Mouse (Mus musculus) heart, adult 18-20 months (tissue): ENCODE results near the gene Nfia. TPM values are rescaled to one million over a fixed set of nuclear protein-coding genes. Genes with fewer than 3 reads are reported as not detected.

ENCODE experiments used
- DNase-seq, 2 experiments: peaks; one replicate each; pipeline ENCODE4 v3.0.0; 2021 to 2022; ENCODE audit warnings: mixed read lengths in 1 of 2
- total RNA-seq, 2 experiments: library from RNA; stranded (reverse); gene quantifications; 2 replicates each; pipeline ENCODE4 v1.2.3; 2021

Nfia gene
- total RNA-seq, 2 experiments from 2014 or later: 115 to 127 TPM

- DNase-seq: peak in 1 of 2 experiments; percentile 30
Measured at GRCm38 (mm10) chr4:98104911-98105702, 332.6 kb downstream of the Nfia start.

- DNase-seq: peak; percentile 55 to 85
Measured at GRCm38 (mm10) chr4:98105971-98106370, 333.4 kb downstream of the Nfia start.

- DNase-seq: peak in 1 of 2 experiments; percentile 29
Measured at GRCm38 (mm10) chr4:98106445-98107092, 334.0 kb downstream of the Nfia start.

GRCm38 (mm10) chr4:98107093-98107453, 334.5 kb downstream of the Nfia start:
- peak in 1 of 2 experiments; percentile 13 for DNase-seq

GRCm38 (mm10) chr4:98107936-98108675, 335.6 kb downstream of the Nfia start:
- peak in 1 of 2 experiments; percentile 14 for DNase-seq

GRCm38 (mm10) chr4:98108676-98109016, 336.1 kb downstream of the Nfia start:
- DNase-seq: peak in 1 of 2 experiments; percentile 33

GRCm38 (mm10) chr4:98109064-98109463, 336.5 kb downstream of the Nfia start:
- DNase-seq: peak; percentile 87 to 88

GRCm38 (mm10) chr4:98109911-98110310, 337.4 kb downstream of the Nfia start:
- DNase-seq: no peak

GRCm38 (mm10) chr4:98113289-98114024, 340.9 kb downstream of the Nfia start:
- DNase-seq: no peak

- no peak for DNase-seq
Measured at GRCm38 (mm10) chr4:98114966-98115365, 342.4 kb downstream of the Nfia start.

- no peak for DNase-seq
Measured at GRCm38 (mm10) chr4:98115401-98115800, 342.9 kb downstream of the Nfia start.

GRCm38 (mm10) chr4:98116046-98116445, 343.5 kb downstream of the Nfia start:
- no peak for DNase-seq

GRCm38 (mm10) chr4:98118126-98118525, 345.6 kb downstream of the Nfia start:
- DNase-seq: no peak

- DNase-seq: no peak
Measured at GRCm38 (mm10) chr4:98118761-98119675, 346.5 kb downstream of the Nfia start.

- no peak for DNase-seq
Measured at GRCm38 (mm10) chr4:98119949-98120531, 347.5 kb downstream of the Nfia start.

GRCm38 (mm10) chr4:98120706-98121340, 348.3 kb downstream of the Nfia start:
- no peak for DNase-seq

- no peak for DNase-seq
Measured at GRCm38 (mm10) chr4:98126003-98126677, 353.6 kb downstream of the Nfia start.

GRCm38 (mm10) chr4:98130798-98131197, 358.3 kb downstream of the Nfia start:
- DNase-seq: no peak

GRCm38 (mm10) chr4:98134027-98134426, 361.5 kb downstream of the Nfia start:
- DNase-seq: no peak

GRCm38 (mm10) chr4:98136072-98136471, 363.5 kb downstream of the Nfia start:
- no peak for DNase-seq
